Mouse (Mus musculus): Measurements from ENCODE around the gene Kcnd3. TPM values are rescaled to one million over a fixed set of nuclear protein-coding genes. Genes with fewer than 3 reads are reported as not detected.

Gene Kcnd3
- total RNA-seq, 2 experiments from 2014 or later: 4.5 to 10.7 TPM

- no peak for DNase-seq
Measured at GRCm38 (mm10) chr3:105521639-105522038, 69.5 kb downstream of the Kcnd3 start.

GRCm38 (mm10) chr3:105528860-105529259 is 76.7 kb downstream of the Kcnd3 start:
- no peak for DNase-seq

GRCm38 (mm10) chr3:105529700-105530099 is 77.6 kb downstream of the Kcnd3 start:
- DNase-seq: no peak

- DNase-seq: no peak
Measured at GRCm38 (mm10) chr3:105530363-105531130, 78.4 kb downstream of the Kcnd3 start.

GRCm38 (mm10) chr3:105538406-105538805 is 86.3 kb downstream of the Kcnd3 start:
- no peak for DNase-seq

- no peak for DNase-seq
Measured at GRCm38 (mm10) chr3:105538819-105539607, 86.9 kb downstream of the Kcnd3 start.

- no peak for DNase-seq
Measured at GRCm38 (mm10) chr3:105542741-105543140, 90.6 kb downstream of the Kcnd3 start.

- DNase-seq: no peak
Measured at GRCm38 (mm10) chr3:105544106-105544505, 92.0 kb downstream of the Kcnd3 start.

- DNase-seq: peak; percentile 13 to 33
Measured at GRCm38 (mm10) chr3:105546611-105547071, 94.5 kb downstream of the Kcnd3 start.

- DNase-seq: no peak
Measured at GRCm38 (mm10) chr3:105548074-105548771, 96.1 kb downstream of the Kcnd3 start.

GRCm38 (mm10) chr3:105559456-105559855 is 107.3 kb downstream of the Kcnd3 start:
- no peak for DNase-seq

- DNase-seq: no peak
Measured at GRCm38 (mm10) chr3:105566973-105567372, 114.8 kb downstream of the Kcnd3 start.

- DNase-seq: no peak
Measured at GRCm38 (mm10) chr3:105567472-105567871, 115.3 kb downstream of the Kcnd3 start.

- DNase-seq: peak in 1 of 2 experiments; percentile 5
Measured at GRCm38 (mm10) chr3:105568403-105568802, 116.3 kb downstream of the Kcnd3 start.

GRCm38 (mm10) chr3:105568851-105569250 is 116.7 kb downstream of the Kcnd3 start:
- no peak for DNase-seq

- no peak for DNase-seq
Measured at GRCm38 (mm10) chr3:105569310-105569752, 117.2 kb downstream of the Kcnd3 start.

- no peak for DNase-seq
Measured at GRCm38 (mm10) chr3:105569950-105570349, 117.8 kb downstream of the Kcnd3 start.

- DNase-seq: no peak
Measured at GRCm38 (mm10) chr3:105570818-105571217, 118.7 kb downstream of the Kcnd3 start.

- no peak for DNase-seq
Measured at GRCm38 (mm10) chr3:105571944-105572343, 119.8 kb downstream of the Kcnd3 start.

- no peak for DNase-seq
Measured at GRCm38 (mm10) chr3:105573156-105573555, 121.0 kb downstream of the Kcnd3 start.

- DNase-seq: no peak
Measured at GRCm38 (mm10) chr3:105578320-105578719, 126.2 kb downstream of the Kcnd3 start.

GRCm38 (mm10) chr3:105581119-105581518 is 129.0 kb downstream of the Kcnd3 start:
- no peak for DNase-seq

All from adrenal gland, postnatal 36 days (tissue).